Mouse (Mus musculus) megakaryocyte, embryonic 14.5 days (primary cell): ENCODE data around the gene Txnrd3. TPM values are rescaled to one million over a fixed set of nuclear protein-coding genes. Genes with fewer than 3 reads are reported as not detected.

Experiments used
- H3K27me3 ChIP-seq: replicated peaks from 2 replicates; pipeline ENCODE3; 2012; ENCODE audit warnings: inconsistent platforms
- H3K36me3 ChIP-seq: replicated peaks from 2 replicates; pipeline ENCODE3; 2012; ENCODE audit warnings: low read length, inconsistent platforms, mixed read lengths
- H3K4me1 ChIP-seq: 2 replicates; pipeline ENCODE4 v1.6.1; 2012; ENCODE audit warnings: inconsistent platforms
- H3K4me3 ChIP-seq: replicated peaks from 2 replicates; pipeline ENCODE3; 2012; ENCODE audit warnings: moderate library complexity, mild to moderate bottlenecking, inconsistent platforms
- H3K9me3 ChIP-seq: 2 replicates; pipeline ENCODE4 v1.6.1; 2012; ENCODE audit warnings: inconsistent platforms
- FLI1 ChIP-seq: IDR thresholded peaks from 2 replicates; pipeline ENCODE4 v1.6.1; 2012; ENCODE audit warnings: low read length, inconsistent platforms, mixed read lengths
- GATA1 ChIP-seq: IDR thresholded peaks from 3 replicates; pipeline ENCODE4 v1.6.1; 2012; ENCODE audit warnings: mixed read lengths, low read length, inconsistent platforms, borderline replicate concordance
- polyA plus RNA-seq: library from polyadenylated mRNA; stranded (reverse); fragments of >175 nt; gene quantifications from 2 replicates; pipeline ENCODE4 v1.2.3, GENCODE M21; 2012; ENCODE audit warnings: low replicate concordance; ENCODE audit not compliant: insufficient read depth

Gene Txnrd3
- polyA plus RNA-seq, 1 experiment, result 1.4 TPM

DNA sequence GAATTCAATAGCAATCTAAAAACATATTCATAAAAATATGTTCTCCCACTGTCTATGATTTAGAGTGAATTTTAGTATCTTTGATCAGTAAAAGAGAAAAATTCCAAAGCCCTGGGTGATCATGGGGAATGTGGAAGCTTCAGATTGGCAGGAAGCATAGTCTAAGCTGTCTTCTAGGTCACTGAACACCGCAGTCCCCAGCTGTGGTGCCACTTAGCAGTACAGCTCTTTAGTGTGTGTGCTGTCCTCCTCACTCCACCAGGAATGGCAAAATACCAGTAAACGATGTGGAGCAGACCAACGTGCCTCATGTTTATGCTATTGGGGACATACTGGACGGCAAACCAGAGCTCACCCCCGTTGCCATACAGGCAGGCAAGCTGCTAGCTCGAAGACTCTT is 25.8 kb downstream of the Txnrd3 start:
- Histone ChIP-seq H3K36me3 (no peaks in the 10 kb centered on the region), H3K9me3 (no peaks in the 10 kb centered on the region), H3K4me1 (peaks cover 9% of the 10 kb centered on the region; the same call in 1 of the 2 replicates), H3K27me3 (peaks cover 14% of the 10 kb centered on the region), H3K4me3 (no peak overlapping the region)
- TF ChIP-seq GATA1, result no peak
- TF ChIP-seq FLI1, result no peak

DNA sequence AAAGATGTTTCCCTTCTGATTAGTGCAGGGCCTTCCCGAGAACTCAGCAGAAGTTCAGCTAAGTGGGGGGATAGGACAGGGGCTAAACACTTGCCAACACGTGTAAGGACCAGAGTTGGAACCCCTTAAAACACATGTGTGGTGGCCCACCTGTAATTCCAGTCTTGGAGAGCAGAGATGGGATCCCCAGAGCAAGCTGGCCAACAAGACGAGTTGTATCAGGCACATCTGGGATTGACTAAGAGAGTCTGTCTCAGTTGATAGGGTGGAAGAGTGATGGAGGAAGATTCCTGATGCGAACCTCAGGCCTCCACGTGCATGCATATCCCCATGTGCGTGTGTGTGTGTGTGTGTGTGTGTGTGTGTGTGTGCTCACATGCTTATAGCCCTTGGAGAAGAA is 27.6 kb downstream of the Txnrd3 start:
- Histone ChIP-seq H3K4me1 (peaks cover 6% of the 10 kb centered on the region; the same call in 1 of the 2 replicates), H3K27me3 (peaks cover 18% of the 10 kb centered on the region), H3K4me3 (no peak overlapping the region), H3K36me3 (no peaks in the 10 kb centered on the region), H3K9me3 (peaks cover 6% of the 10 kb centered on the region)
- TF ChIP-seq GATA1 (no peak), FLI1 (no peak)

DNA sequence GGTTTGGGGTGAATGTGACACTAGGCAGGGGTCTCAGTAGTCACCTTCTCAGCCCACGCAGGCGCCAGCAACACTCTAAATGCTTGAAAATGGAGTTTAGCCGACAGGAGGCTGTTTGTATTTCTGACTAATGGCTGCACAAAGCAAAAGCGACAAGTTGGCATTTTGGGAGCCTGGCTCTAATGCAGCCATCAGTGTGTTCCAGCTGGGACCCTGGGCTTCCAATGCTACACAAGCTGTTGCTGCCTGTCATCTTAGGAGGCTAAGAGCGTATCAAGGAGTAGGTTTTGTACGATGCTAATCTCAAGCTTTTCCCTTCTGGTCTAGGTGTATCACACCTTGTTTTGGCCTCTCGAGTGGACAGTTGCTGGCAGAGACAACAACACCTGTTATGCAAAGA is 28.9 kb downstream of the Txnrd3 start:
- peaks cover 6% of the 10 kb centered on the region; the same call in 1 of the 2 replicates for H3K4me1 ChIP-seq
- H3K9me3 ChIP-seq, result peaks cover 10% of the 10 kb centered on the region
- H3K4me3 ChIP-seq, result no peak overlapping the region
- H3K36me3 ChIP-seq, result no peaks in the 10 kb centered on the region
- peaks cover 18% of the 10 kb centered on the region for H3K27me3 ChIP-seq
- TF ChIP-seq GATA1 (no peak), FLI1 (no peak)

DNA sequence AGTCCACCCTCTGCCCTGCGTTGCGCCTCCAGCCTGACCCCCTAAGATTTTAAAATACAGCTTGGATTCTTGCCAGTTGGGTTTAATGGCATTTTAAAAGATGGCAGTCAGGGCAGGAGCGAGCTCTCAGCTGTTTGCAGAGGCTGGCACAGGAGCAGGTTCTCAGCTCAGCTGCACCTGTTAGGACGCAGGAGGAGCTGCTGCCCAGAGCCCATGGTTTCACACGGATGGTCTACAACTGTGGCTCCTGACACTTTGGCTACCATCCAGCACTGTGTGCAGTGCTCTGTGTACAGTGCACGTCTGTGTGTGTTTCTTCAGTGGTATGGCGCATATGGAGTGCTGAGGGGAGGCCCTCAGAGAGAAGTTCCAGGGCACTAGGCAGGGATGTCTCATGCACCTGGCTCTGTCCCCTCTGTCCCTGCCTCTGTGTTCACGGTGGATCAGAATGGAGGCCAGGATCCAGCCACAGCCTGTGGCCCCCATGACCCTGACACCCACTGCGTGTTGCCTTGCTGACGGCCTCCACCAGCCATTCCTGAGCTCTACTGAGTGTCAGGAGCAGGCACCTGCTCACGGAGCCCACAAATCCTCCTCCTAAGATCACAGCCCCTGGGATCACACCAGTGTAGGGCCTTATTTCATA is 29.5 kb downstream of the Txnrd3 start:
- TF ChIP-seq GATA1, result no peak
- no peak for TF ChIP-seq FLI1
- H3K36me3 ChIP-seq, result no peaks in the 10 kb centered on the region
- H3K4me1 ChIP-seq, result peaks cover 6% of the 10 kb centered on the region; the same call in 1 of the 2 replicates
- H3K27me3 ChIP-seq, result peaks cover 16% of the 10 kb centered on the region
- H3K4me3 ChIP-seq, result no peak overlapping the region
- peaks cover 10% of the 10 kb centered on the region for H3K9me3 ChIP-seq

DNA sequence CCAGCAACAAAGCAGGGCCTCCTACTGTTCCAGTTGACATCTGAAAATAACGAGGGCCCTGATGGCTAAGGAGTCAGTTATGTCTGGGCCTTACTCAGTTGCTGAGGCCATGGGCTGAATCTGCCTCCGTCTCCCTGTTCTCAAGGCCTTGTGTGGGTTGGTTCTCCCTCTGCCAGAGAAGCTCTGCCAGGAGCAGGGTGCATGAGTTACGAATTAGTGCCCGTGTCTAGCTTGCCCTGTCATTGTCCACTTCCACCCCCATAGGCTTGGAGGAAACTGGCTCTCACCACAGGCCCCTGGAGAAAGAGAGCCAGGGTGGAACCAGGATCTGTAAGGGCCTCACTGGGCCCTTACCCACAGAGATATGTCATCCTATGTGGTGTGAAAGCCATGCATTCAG is 34.7 kb downstream of the Txnrd3 start:
- peaks cover 12% of the 10 kb centered on the region; the same call in 1 of the 2 replicates for H3K4me1 ChIP-seq
- H3K4me3 ChIP-seq, result no peak overlapping the region
- H3K36me3 ChIP-seq, result no peaks in the 10 kb centered on the region
- H3K27me3 ChIP-seq, result peaks cover 9% of the 10 kb centered on the region
- TF ChIP-seq GATA1, result no peak
- no peak for TF ChIP-seq FLI1
- peaks cover 10% of the 10 kb centered on the region for H3K9me3 ChIP-seq

DNA sequence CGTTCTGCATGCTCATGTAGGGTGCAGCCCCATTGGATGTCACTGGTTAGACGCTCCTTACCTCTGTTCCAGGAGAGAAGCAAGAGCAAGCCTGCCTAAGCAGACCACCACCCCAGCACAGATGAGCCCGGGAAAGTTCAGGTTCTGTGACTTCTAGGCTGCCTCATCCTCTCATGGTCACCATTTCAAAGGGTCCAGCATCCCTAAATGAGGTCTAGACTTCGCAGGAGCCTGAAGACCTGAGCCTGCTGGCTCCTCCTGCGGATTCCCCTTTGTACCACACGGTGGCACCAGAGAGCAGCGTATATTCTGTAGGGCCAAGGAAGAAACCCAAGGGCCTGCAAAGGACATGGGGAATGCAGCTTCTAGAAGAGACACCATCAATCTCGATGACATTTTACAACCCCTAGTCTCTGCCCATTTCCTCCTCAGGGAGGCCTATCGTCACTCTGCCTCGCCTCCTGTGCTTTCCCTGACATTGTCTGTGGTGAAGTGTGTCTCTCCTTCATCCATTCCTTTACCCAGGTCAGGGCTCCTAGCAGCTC is 35.6 kb downstream of the Txnrd3 start:
- peaks cover 10% of the 10 kb centered on the region for H3K9me3 ChIP-seq
- TF ChIP-seq FLI1 (no peak), GATA1 (no peak)
- H3K4me1 ChIP-seq, result peaks cover 12% of the 10 kb centered on the region; the same call in 1 of the 2 replicates
- H3K4me3 ChIP-seq, result no peak overlapping the region
- no peaks in the 10 kb centered on the region for H3K36me3 ChIP-seq
- peaks cover 9% of the 10 kb centered on the region for H3K27me3 ChIP-seq

DNA sequence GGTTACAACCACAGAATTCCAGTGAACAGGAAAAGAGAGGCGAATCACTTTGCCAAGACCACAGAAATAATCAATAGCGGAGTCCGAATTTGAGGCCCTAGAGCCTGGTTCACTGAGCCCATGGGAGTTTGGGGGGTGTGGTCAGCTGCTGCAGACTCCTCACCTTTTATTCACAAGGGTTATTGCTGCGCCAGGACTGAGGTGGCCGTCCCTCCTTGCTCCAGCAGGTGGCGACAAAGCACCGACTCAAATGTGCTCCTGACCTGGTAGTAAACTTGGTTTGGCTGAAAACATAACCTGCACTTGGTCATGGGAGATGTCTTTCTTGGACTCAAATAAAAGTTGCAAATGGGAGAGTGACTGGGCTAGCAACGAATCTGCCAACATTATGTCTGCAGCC is 36.4 kb downstream of the Txnrd3 start:
- peaks cover 10% of the 10 kb centered on the region for H3K9me3 ChIP-seq
- H3K4me3 ChIP-seq, result no peak overlapping the region
- peaks cover 12% of the 10 kb centered on the region; the same call in 1 of the 2 replicates for H3K4me1 ChIP-seq
- TF ChIP-seq GATA1 (no peak), FLI1 (no peak)
- no peaks in the 10 kb centered on the region for H3K36me3 ChIP-seq
- peaks cover 9% of the 10 kb centered on the region for H3K27me3 ChIP-seq

DNA sequence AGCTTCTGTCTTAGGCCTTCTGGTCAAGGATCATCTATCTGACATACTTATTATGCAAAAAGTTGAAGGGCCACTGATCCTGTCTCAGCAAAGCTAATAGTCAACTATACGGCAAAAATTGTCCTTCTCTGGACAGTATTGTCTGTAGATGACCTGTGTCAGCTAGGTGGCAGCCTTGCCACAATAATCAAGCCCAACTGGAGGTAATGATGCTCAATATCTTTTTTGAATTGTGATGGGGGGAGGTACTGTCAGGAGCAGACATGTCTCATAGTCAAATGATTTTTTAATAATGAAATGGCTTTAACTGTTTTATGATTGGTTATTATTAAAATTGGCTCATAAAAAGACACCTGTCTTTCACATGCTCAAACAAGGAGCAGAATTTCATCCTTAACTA is 40.4 kb downstream of the Txnrd3 start:
- H3K36me3 ChIP-seq, result no peaks in the 10 kb centered on the region
- no peak overlapping the region for H3K4me3 ChIP-seq
- H3K4me1 ChIP-seq, result peaks cover 4% of the 10 kb centered on the region; the same call in 1 of the 2 replicates
- H3K27me3 ChIP-seq, result peaks cover under 1% of the 10 kb centered on the region
- no peaks in the 10 kb centered on the region for H3K9me3 ChIP-seq
- no peak for TF ChIP-seq FLI1
- no peak for TF ChIP-seq GATA1

DNA sequence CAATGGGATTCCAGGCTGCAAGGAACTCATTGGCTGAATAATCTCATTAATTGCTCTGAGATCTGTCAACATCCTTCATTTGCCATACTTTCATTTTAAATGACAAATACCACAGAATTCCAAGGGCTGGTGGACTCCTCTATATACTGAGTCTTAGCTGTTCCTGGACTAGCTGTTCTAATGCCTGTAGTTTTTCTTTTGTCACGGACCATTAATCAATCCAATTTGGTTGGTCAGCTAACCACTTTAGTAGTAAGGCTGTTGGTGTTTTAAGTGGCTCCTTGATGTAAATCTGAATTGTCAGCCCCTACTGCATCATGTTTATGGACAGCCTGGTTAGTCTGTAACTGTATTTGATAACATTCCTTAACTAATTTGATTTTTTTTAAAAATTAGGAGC is 43.3 kb downstream of the Txnrd3 start:
- Histone ChIP-seq H3K4me3 (no peak overlapping the region), H3K9me3 (no peaks in the 10 kb centered on the region), H3K36me3 (no peaks in the 10 kb centered on the region), H3K4me1 (no peaks in the 10 kb centered on the region), H3K27me3 (no peaks in the 10 kb centered on the region)
- TF ChIP-seq GATA1 (no peak), FLI1 (no peak)

DNA sequence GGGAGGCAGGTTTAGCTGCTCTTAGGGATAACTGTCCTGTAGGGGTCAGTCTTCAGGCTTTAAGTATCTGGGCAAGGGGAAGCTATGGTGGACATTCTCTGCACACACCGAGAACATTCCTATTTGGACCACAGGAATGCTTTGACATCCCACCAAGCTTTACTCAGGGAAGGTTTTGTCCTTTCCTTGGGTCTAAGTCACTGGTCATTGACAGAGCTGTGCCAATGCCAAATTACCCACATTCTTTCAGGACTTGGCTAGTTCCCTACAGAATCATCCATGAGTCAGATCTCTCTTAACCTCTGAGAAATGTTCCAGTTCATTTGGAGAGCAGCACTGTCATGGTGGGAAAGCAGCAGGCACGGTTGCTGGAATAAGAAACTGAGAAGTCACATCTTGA is 62.8 kb downstream of the Txnrd3 start:
- TF ChIP-seq FLI1, result no peak
- TF ChIP-seq GATA1, result no peak
- H3K36me3 ChIP-seq, result no peaks in the 10 kb centered on the region
- no peak overlapping the region for H3K4me3 ChIP-seq
- H3K4me1 ChIP-seq, result no peaks in the 10 kb centered on the region
- peaks cover 13% of the 10 kb centered on the region for H3K9me3 ChIP-seq
- no peaks in the 10 kb centered on the region for H3K27me3 ChIP-seq

DNA sequence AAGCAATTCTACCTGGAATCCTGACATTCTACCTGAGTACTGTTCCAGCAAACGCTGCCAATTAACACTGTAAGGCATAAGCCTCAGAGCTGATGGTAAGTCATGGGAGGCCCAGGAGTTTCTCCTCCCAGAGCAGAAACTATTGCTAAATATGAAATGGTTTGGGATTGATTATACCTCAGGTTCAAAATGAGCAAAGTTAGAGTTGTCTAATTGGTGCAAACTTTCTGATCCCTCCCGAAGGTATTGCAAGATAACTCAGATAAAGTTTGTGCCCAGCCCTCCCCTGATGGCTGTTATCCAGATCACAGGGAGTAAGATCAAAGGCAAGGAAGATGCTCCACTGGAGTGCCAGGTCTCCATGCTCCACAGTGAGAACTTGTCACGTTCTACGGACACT is 63.5 kb downstream of the Txnrd3 start, which contains the start of gene Vmn1r40:
Vmn1r40 (plus strand) TSS at position 301 of the 400 bp plus-strand sequence.
- peaks cover 10% of the 10 kb centered on the region for H3K9me3 ChIP-seq
- TF ChIP-seq FLI1 (no peak), GATA1 (no peak)
- H3K4me3 ChIP-seq, result no peak within 1 kb of the TSS
- H3K4me1 ChIP-seq, result no peaks in the 10 kb centered on the region
- no peaks in the 10 kb centered on the region for H3K27me3 ChIP-seq
- no peaks in the 10 kb centered on the region for H3K36me3 ChIP-seq
